Mouse (Mus musculus) heart, postnatal 0 days (tissue): ENCODE data around the gene Camkk2. TPM values are rescaled to one million over a fixed set of nuclear protein-coding genes. Genes with fewer than 3 reads are reported as not detected.

Experiments used
- ATAC-seq: fragments of 200-750 bp; cut with Nextera tagmentation; 2 replicates; pipeline ENCODE4 v1.8.0; 2017; ENCODE audit warnings: low read depth, moderate number of reproducible peaks, moderate library complexity; ENCODE audit not compliant: insufficient read depth
- DNase-seq: peaks from one replicate; pipeline ENCODE4 v3.0.0-alpha.2; 2016; ENCODE audit warnings: low spot score
- H3K27ac ChIP-seq: fragments of 300-500 bp; sonication (generic); 2 replicates; pipeline ENCODE4 v1.5.1; 2014; ENCODE audit warnings: low read depth, mild to moderate bottlenecking
- H3K27me3 ChIP-seq: fragments of 300-500 bp; sonication (generic); 2 replicates; pipeline ENCODE4 v1.6.1; 2014; ENCODE audit warnings: low read length, mixed read lengths; ENCODE audit not compliant: control insufficient read depth, insufficient read depth
- H3K36me3 ChIP-seq: fragments of 300-500 bp; sonication (generic); replicated peaks from 2 replicates; pipeline ENCODE4 v1.6.1; 2014; ENCODE audit warnings: low read length, mixed read lengths; ENCODE audit not compliant: control insufficient read depth, insufficient read depth
- H3K4me1 ChIP-seq: fragments of 300-500 bp; sonication (generic); 2 replicates; pipeline ENCODE4 v1.6.1; 2014; ENCODE audit warnings: antibody characterized with exemption; ENCODE audit not compliant: control insufficient read depth, insufficient read depth
- H3K4me2 ChIP-seq: fragments of 300-500 bp; sonication (generic); 2 replicates; pipeline ENCODE4 v1.6.1; 2014; ENCODE audit warnings: low read depth, mild to moderate bottlenecking, low read length, moderate library complexity
- H3K4me3 ChIP-seq: fragments of 300-500 bp; sonication (generic); 2 replicates; pipeline ENCODE4 v1.5.1; 2014; ENCODE audit warnings: low read depth, low read length
- H3K9ac ChIP-seq: fragments of 300-500 bp; sonication (generic); replicated peaks from 2 replicates; pipeline ENCODE4 v1.6.1; 2014; ENCODE audit warnings: low read depth, low read length, mixed read lengths
- H3K9me3 ChIP-seq: fragments of 300-500 bp; sonication (generic); replicated peaks from 2 replicates; pipeline ENCODE4 v1.6.1; 2016; ENCODE audit warnings: low read length; ENCODE audit not compliant: control insufficient read depth
- CTCF ChIP-seq: IDR thresholded peaks from 2 replicates; pipeline ENCODE4 v1.5.1; 2016; ENCODE audit warnings: antibody characterized with exemption, control low read depth, low read depth
- EP300 ChIP-seq: IDR thresholded peaks from 2 replicates; pipeline ENCODE4 v1.6.1; 2016; ENCODE audit warnings: antibody characterized with exemption, low read depth
- WGBS: fragments of 180-500 bp; shearing (Covaris S2); extraction: QIAGEN DNeasy Blood & Tissue Kit; methylation state at CpG from one replicate; pipeline ENCODE4 v1.1.7; 2014; 5-methylcytosine and 5-hydroxymethylcytosine counted together
- polyA plus RNA-seq: library from polyadenylated mRNA; unstranded; fragments of >200 nt; fragmentation: Nextera tagmentation; extraction: Ambion mirVana; gene quantifications from 2 replicates; pipeline ENCODE4 v1.2.1, GENCODE M21; 2015
- total RNA-seq: library from RNA; depleted of rRNA; stranded (reverse); fragments of >200 nt; gene quantifications from 2 replicates; pipeline ENCODE4 v1.2.3, GENCODE M21; 2014; ENCODE audit warnings: low replicate concordance

The Camkk2 gene
- total and polyA plus RNA-seq, 2 experiments from 2014 or later: 13.0 to 24.0 TPM

GRCm38 (mm10) chr5:122703574-122703973, 75.6 kb downstream of the Camkk2 start:
- H3K4me1 ChIP-seq: peaks cover 5% of the 10 kb centered on the region; the same call in 1 of the 2 replicates
- no peaks in the 10 kb centered on the region for H3K27me3 ChIP-seq
- no peak overlapping the region for H3K9ac ChIP-seq
- H3K4me2 ChIP-seq: no peak overlapping the region
- H3K9me3 ChIP-seq: no peaks in the 10 kb centered on the region
- H3K4me3 ChIP-seq: no peak overlapping the region
- no peak overlapping the region for H3K27ac ChIP-seq
- 82% methylated on average over 2 of the region's 2 CpGs for WGBS
- no peak for TF ChIP-seq CTCF
- no peak for TF ChIP-seq EP300
- no peaks in the 10 kb centered on the region for H3K36me3 ChIP-seq
- DNase-seq (no peak), ATAC-seq (no peak)

GRCm38 (mm10) chr5:122702156-122702555, 77.1 kb downstream of the Camkk2 start:
- Histone ChIP-seq H3K27me3 (no peaks in the 10 kb centered on the region), H3K4me1 (no peaks in the 10 kb centered on the region), H3K9ac (no peak overlapping the region), H3K27ac (no peak overlapping the region), H3K4me3 (no peak overlapping the region), H3K9me3 (no peaks in the 10 kb centered on the region), H3K36me3 (no peaks in the 10 kb centered on the region), H3K4me2 (no peak overlapping the region)
- TF ChIP-seq CTCF (no peak), EP300 (no peak)
- DNase-seq (no peak), ATAC-seq (no peak)
- WGBS: 56% methylated on average over 6 of the region's 6 CpGs

GRCm38 (mm10) chr5:122700837-122701212, 78.4 kb downstream of the Camkk2 start:
- Histone ChIP-seq H3K27me3 (no peaks in the 10 kb centered on the region), H3K27ac (no peak overlapping the region), H3K9me3 (no peaks in the 10 kb centered on the region), H3K9ac (no peak overlapping the region), H3K4me3 (no peak overlapping the region), H3K36me3 (no peaks in the 10 kb centered on the region), H3K4me1 (no peaks in the 10 kb centered on the region), H3K4me2 (no peak overlapping the region)
- WGBS: 48% methylated on average over 5 of the region's 5 CpGs
- no peak for DNase-seq
- TF ChIP-seq EP300 (no peak), CTCF (no peak)
- no peak for ATAC-seq

GRCm38 (mm10) chr5:122700109-122700836, 78.9 kb downstream of the Camkk2 start:
- Histone ChIP-seq H3K4me3 (no peak overlapping the region), H3K4me2 (no peak overlapping the region), H3K9me3 (no peaks in the 10 kb centered on the region), H3K4me1 (no peaks in the 10 kb centered on the region), H3K27me3 (no peaks in the 10 kb centered on the region), H3K36me3 (no peaks in the 10 kb centered on the region), H3K27ac (no peak overlapping the region), H3K9ac (no peak overlapping the region)
- no peak for ATAC-seq
- 54% methylated on average over 12 of the region's 12 CpGs for WGBS
- no peak for TF ChIP-seq CTCF
- TF ChIP-seq EP300: no peak
- no peak for DNase-seq

GRCm38 (mm10) chr5:122698701-122699060, 80.5 kb downstream of the Camkk2 start:
- ATAC-seq: no peak
- Histone ChIP-seq H3K36me3 (no peaks in the 10 kb centered on the region), H3K27ac (no peak overlapping the region), H3K4me1 (no peaks in the 10 kb centered on the region), H3K9ac (no peak overlapping the region), H3K27me3 (no peaks in the 10 kb centered on the region), H3K4me2 (no peak overlapping the region), H3K4me3 (no peak overlapping the region), H3K9me3 (no peaks in the 10 kb centered on the region)
- no peak for DNase-seq
- TF ChIP-seq EP300 (no peak), CTCF (no peak)
- 69% methylated on average over 9 of the region's 9 CpGs for WGBS

- TF ChIP-seq CTCF (no peak), EP300 (no peak)
- Histone ChIP-seq H3K4me1 (no peaks in the 10 kb centered on the region), H3K36me3 (no peaks in the 10 kb centered on the region), H3K9ac (no peak overlapping the region), H3K4me2 (no peak overlapping the region), H3K9me3 (no peaks in the 10 kb centered on the region), H3K27ac (no peak overlapping the region), H3K27me3 (no peaks in the 10 kb centered on the region), H3K4me3 (no peak overlapping the region)
- ATAC-seq (no peak), DNase-seq (no peak)
- 54% methylated on average over 10 of the region's 10 CpGs for WGBS
Observed at GRCm38 (mm10) chr5:122698041-122698700, 81.0 kb downstream of the Camkk2 start.
